Mouse (Mus musculus) lung, adult 2 months (tissue): Measurements from ENCODE around the gene Ttc41. TPM values are rescaled to one million over a fixed set of nuclear protein-coding genes. Genes with fewer than 3 reads are reported as not detected.

ENCODE experiments used
- DNase-seq: peaks from one replicate; pipeline ENCODE4 v3.0.0; 2022
- H3K4me1 ChIP-seq: fragments of 200-500 bp; 2 replicates; pipeline ENCODE4 v1.6.1; 2011; ENCODE audit warnings: low read length; ENCODE audit not compliant: control insufficient read depth, insufficient read depth
- H3K4me3 ChIP-seq: fragments of 200-500 bp; replicated peaks from 2 replicates; pipeline ENCODE3; 2011; ENCODE audit warnings: low read depth, mild to moderate bottlenecking, control low read depth, low read length; ENCODE audit errors: extremely low read depth
- CTCF ChIP-seq: fragments of 200-500 bp; IDR thresholded peaks from 2 replicates; pipeline ENCODE4 v1.5.1; 2011; ENCODE audit warnings: mild to moderate bottlenecking, low read length, control low read depth; ENCODE audit not compliant: insufficient read depth
- POLR2A ChIP-seq: fragments of 200-500 bp; IDR thresholded peaks from 2 replicates; pipeline ENCODE4 v1.6.1; 2011; ENCODE audit warnings: low read depth, mild to moderate bottlenecking, control low read depth, low read length, borderline replicate concordance; ENCODE audit errors: extremely low read depth
- WGBS: fragments of 180-500 bp; shearing (Covaris S2); methylation state at CpG from one replicate; pipeline ENCODE4 v1.1.7; 2018; 5-methylcytosine and 5-hydroxymethylcytosine counted together
- polyA plus RNA-seq: library from polyadenylated mRNA; depleted of rRNA; stranded (reverse); fragments of >200 nt; gene quantifications from 2 replicates; pipeline ENCODE4 v1.2.3, GENCODE M21; 2012

Ttc41 gene
- polyA plus RNA-seq, 1 experiment: 1.4 TPM

DNA sequence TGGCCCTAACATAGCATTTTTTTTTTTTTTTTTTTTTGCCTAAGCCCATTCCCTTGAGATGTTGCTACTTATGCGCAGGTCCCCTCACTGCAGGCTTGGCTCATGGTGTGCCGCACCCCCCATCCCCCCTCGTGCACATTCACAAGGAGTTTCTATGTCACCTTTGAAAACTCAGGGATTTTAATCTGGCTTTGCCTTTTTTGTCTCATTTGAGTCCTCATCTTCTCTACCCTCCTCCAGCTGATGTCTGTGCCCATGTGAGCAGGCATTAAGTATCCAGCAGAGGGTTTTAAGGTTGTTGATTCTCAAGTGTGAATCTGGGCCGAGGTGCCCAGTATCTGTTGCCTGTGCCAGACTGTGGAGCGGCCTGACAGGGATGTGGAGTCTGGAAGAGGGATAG is 76.0 kb downstream of the Ttc41 start:
- TF ChIP-seq POLR2A (no peak), CTCF (no peak)
- no peak overlapping the region for H3K4me3 ChIP-seq
- no peak for DNase-seq
- WGBS: 65% methylated on average over 5 of the region's 5 CpGs
- peaks cover 8% of the 10 kb centered on the region for H3K4me1 ChIP-seq

DNA sequence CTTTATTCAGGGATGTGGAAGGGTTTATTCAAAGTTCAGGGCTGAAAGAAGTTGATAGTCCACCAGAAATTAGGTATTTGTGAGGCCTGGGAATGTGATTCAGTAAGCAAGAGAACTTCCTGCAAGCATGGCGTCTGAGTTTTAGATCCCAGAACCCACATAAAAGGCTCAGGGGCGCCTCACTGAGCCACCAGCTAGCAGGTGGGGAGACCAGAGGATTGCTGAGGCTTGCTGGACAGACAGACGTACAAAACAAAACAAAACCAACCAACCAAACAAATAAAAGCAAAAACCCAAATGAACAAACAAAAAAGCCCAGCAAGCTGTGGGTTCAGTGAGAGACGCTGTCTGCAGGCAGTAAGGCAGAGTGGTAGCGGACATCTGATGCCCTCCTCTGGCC is 77.0 kb downstream of the Ttc41 start:
- 67% methylated on average over 5 of the region's 5 CpGs for WGBS
- DNase-seq: no peak
- Histone ChIP-seq H3K4me3 (no peak overlapping the region), H3K4me1 (peaks cover 8% of the 10 kb centered on the region)
- TF ChIP-seq CTCF (no peak), POLR2A (no peak)

DNA sequence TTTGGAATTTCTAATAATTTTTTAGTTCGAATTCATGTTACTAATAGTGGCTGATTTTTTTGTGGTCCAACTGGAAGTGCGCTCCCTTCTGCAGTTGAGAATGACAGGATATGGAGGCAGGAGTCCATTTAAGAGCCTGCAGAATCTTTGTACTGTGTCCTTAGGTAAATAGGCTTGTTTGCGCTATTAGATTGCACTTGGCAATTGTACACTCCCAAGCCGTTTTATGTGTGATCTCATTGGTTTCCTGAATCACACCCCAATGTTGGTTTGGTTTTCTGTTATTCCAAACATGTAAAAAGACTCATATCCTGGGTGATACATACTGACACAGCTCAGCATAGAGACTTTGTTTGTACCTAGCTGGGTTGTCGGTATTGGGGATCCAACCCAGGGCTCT is 78.0 kb downstream of the Ttc41 start:
- no peak for DNase-seq
- no peak overlapping the region for H3K4me3 ChIP-seq
- 53% methylated on average over 5 of the region's 5 CpGs for WGBS
- peaks cover 8% of the 10 kb centered on the region for H3K4me1 ChIP-seq
- TF ChIP-seq POLR2A (no peak), CTCF (no peak)

DNA sequence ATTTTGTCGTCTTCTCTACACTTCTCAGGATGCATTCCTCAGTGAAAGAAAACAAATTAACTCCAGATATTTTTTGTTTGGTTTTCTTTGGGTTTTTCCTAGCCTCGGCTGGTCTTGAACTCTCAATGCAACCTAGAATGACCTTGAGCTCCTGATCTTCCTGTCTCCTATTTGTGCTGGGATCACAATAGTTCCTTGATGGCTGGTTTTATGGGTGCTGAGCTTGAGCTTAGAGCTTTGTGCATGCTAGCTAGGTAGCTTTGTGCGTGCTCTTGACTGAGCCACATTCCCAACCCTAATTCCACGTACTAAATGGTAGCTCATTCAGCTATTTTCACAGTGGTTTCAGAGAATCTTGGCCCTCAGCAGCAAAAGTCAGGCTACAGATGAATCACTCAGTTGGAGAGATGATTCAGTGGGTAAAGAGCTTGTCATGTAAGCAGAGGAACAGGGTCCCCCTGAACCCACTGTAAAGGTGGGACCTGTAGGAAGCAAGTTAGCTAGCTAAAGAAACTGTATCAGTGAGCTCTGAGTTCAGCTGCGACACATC is 78.6 kb downstream of the Ttc41 start:
- TF ChIP-seq POLR2A (no peak), CTCF (no peak)
- 80% methylated on average over 5 of the region's 5 CpGs for WGBS
- Histone ChIP-seq H3K4me1 (peaks cover 8% of the 10 kb centered on the region), H3K4me3 (no peak overlapping the region)
- no peak for DNase-seq

DNA sequence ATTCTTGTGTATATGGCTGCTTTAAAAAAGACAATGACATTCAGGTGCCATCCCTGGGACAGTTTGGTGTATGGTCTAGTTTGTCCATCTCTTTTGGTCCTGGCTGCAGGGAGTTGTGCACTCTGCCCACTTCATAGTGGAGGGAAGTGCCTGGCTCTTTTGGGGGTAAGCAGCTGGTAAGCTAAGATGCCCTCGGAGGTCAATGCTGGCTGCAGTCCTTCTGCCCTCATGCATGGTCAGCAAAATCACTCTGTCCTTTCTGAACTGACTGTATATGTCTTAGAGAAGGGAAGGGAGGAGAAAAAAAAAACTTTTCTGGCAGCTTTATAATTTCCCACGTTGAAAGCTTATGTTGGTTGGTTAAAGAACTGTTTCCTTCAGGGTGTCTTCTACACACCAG is 79.8 kb downstream of the Ttc41 start:
- Histone ChIP-seq H3K4me3 (no peak overlapping the region), H3K4me1 (peaks cover 5% of the 10 kb centered on the region)
- no peak for DNase-seq
- TF ChIP-seq POLR2A (no peak), CTCF (no peak)
- 57% methylated on average over 2 of the region's 2 CpGs for WGBS

DNA sequence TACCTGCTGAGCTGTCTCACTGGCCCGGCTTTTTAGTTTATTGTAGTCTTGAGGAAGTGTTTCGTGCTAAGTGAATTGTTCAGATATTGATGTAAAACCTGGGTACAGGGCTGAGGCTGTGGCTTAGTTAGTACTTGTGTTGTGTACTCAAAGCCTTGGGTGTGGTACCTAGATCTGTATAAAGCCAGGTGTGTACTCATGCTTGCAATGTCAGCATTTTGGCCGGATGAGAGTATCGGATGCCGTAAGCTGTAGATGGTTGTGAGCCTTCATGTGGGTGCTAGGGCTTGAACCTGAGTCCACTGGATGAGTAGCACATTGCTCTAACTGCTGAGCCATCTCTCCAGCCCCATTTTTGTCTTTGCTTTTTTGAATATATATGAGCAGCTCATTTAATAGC is 80.5 kb downstream of the Ttc41 start:
- peaks cover 5% of the 10 kb centered on the region for H3K4me1 ChIP-seq
- no peak overlapping the region for H3K4me3 ChIP-seq
- no peak for DNase-seq
- 66% methylated on average over 5 of the region's 5 CpGs for WGBS
- TF ChIP-seq CTCF: no peak
- no peak for TF ChIP-seq POLR2A

DNA sequence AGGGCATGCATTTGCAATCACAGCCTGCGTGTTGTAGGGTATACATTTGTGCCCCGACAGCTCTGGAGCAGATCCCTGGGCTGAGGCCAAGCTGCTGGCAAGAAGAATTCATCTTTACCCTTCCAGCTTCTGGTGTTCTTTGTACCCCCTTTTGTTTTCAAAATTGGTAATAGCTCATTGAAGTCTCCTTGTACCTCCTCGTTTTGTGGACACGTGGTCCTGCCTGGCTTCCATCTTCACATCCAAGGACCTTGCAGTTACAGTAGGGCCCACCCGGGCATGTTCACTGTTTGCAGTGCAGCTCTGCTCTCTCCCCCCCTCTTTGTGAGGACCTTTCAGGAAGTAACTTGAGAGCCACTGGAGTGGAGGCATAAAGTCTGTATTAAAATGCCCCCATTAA is 82.6 kb downstream of the Ttc41 start:
- DNase-seq: no peak
- TF ChIP-seq CTCF (no peak), POLR2A (no peak)
- WGBS: 45% methylated on average over 5 of the region's 5 CpGs
- H3K4me3 ChIP-seq: no peak overlapping the region
- peaks cover 5% of the 10 kb centered on the region for H3K4me1 ChIP-seq

DNA sequence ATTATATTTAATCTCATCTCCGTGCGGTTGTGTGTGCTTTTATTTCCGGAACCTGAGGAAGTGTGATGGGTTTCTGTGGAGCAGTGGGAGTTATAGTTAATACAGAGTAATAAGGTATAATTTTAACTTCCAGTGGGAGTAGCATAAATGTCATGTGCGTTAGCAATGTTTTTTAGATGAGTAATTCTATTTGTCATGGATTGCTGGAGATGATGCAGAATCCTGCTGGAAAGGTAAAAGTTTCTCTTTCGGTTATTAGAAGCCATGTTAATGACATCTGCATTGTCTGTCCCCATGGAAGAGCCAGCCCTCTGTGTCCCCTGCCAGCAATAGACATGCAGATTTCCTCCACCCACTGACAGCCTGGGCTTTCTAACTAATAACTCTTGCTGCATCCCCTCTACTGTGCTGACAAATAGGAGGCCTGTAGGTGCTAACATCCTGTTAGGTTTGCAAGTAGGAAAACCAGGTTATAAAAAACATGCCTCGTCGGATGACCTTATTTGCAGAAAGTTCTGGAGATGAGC is 83.6 kb downstream of the Ttc41 start:
- Histone ChIP-seq H3K4me3 (no peak overlapping the region), H3K4me1 (peaks cover 4% of the 10 kb centered on the region)
- no peak for DNase-seq
- WGBS: 82% methylated on average over 7 of the region's 7 CpGs
- TF ChIP-seq POLR2A (no peak), CTCF (no peak)

DNA sequence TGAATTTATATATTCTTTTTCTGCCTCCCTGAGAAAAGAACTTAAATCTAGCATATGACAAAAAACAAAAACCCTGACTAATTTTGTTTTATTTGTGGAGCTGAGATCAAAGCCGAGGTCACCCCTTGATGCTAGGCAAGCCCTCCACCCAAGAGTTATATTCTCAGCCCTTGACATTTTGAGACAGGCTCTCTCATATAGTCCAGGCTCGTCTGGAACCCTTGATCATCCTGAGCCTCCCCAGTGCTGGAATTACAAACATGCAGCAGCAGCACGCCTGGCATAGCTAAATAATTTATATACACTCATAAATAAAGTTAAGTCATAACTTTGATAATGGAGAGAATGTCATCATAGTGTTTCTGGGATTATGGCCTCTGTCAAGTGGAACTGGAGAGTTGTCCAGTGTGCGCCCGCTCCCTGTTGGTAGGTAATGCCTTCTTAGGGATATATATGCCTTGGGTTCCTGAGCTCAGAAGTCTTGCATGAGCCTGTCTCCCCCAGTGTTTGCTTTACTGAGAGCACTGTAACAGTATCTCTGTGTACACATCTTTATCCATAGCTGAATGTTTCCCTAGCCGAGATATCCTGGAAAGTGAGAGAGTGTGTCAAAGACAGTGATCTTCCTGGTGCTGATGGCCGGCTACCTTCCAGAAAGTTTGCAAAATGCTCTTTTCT is 86.0 kb downstream of the Ttc41 start:
- no peak for DNase-seq
- Histone ChIP-seq H3K4me1 (peaks cover 2% of the 10 kb centered on the region; the same call in 1 of the 2 replicates), H3K4me3 (no peak overlapping the region)
- TF ChIP-seq CTCF: no peak
- no peak for TF ChIP-seq POLR2A
- WGBS: 67% methylated on average over 7 of the region's 7 CpGs

DNA sequence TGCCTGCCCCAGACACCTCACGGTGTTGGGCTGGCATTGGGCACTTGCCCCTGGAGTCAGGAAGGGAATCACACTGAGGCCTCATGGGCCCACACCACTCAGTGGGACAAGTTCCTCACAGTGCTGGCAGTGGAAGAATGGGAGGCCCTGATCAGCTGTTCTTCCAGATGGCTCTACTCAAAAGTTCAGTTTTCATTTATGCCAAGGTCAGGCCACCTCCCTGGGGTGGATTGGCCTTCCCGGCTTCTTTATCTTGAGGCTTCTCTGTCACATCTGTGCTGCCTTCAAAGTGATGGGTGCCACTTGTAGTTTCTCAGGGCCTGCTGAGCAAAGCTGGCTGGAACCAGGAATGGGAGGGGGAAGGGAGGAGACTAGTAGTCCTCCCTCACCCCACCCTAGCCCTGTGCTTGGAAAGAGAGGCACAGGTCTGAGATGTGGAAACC is 87.9 kb downstream of the Ttc41 start:
- 61% methylated on average over 2 of the region's 2 CpGs for WGBS

More for the DNA sequence above, 87.9 kb downstream of the Ttc41 start:
- no peak overlapping the region for H3K4me3 ChIP-seq
- TF ChIP-seq CTCF (no peak), POLR2A (no peak)
- peak; percentile 18 for DNase-seq
- peaks cover 2% of the 10 kb centered on the region; the same call in 1 of the 2 replicates for H3K4me1 ChIP-seq
